Mouse (Mus musculus): ENCODE results near the gene Kcnj4.
"Not testable (repeated sequence)": the region's sequence is repeated elsewhere in the genome, so short reads cannot be mapped to it uniquely, and the experiment has no call there.

Gene Kcnj4

GRCm38 (mm10) chr15:79511553-79512320 lies 6.7 kb upstream of the Kcnj4 start:
- peak; percentile 39 to 50 for DNase-seq

- DNase-seq = no peak
Measured at GRCm38 (mm10) chr15:79510425-79510824, 5.4 kb upstream of the Kcnj4 start.

GRCm38 (mm10) chr15:79509998-79510397 lies 5.0 kb upstream of the Kcnj4 start:
- no peak for DNase-seq

GRCm38 (mm10) chr15:79507055-79507828 lies 2.2 kb upstream of the Kcnj4 start:
- no peak for DNase-seq

- DNase-seq = no peak
Measured at GRCm38 (mm10) chr15:79506460-79506859, 1.4 kb upstream of the Kcnj4 start.

GRCm38 (mm10) chr15:79505616-79506283 lies 709 bp upstream of the Kcnj4 start:
- DNase-seq = peak; percentile 54 to 62

GRCm38 (mm10) chr15:79503438-79503837 lies 1.6 kb downstream of the Kcnj4 start:
- DNase-seq = no peak

- no peak for DNase-seq
Measured at GRCm38 (mm10) chr15:79502891-79503341, 2.1 kb downstream of the Kcnj4 start.

GRCm38 (mm10) chr15:79500110-79500509 lies 4.9 kb downstream of the Kcnj4 start:
- no peak for DNase-seq

GRCm38 (mm10) chr15:79493527-79493926 lies 11.5 kb downstream of the Kcnj4 start:
- no peak for DNase-seq

GRCm38 (mm10) chr15:79489463-79489862 lies 15.6 kb downstream of the Kcnj4 start:
- DNase-seq = no peak

GRCm38 (mm10) chr15:79481181-79481688 lies 23.8 kb downstream of the Kcnj4 start:
- no peak for DNase-seq

- DNase-seq = no peak
Measured at GRCm38 (mm10) chr15:79477227-79477626, 27.8 kb downstream of the Kcnj4 start.

GRCm38 (mm10) chr15:79473638-79474355 lies 31.2 kb downstream of the Kcnj4 start:
- no peak for DNase-seq

- peak in 1 of 2 experiments; percentile 16 for DNase-seq
Measured at GRCm38 (mm10) chr15:79473042-79473441, 32.0 kb downstream of the Kcnj4 start.

- DNase-seq = no peak
Measured at GRCm38 (mm10) chr15:79471095-79471494, 33.9 kb downstream of the Kcnj4 start.

GRCm38 (mm10) chr15:79470583-79470982 lies 34.5 kb downstream of the Kcnj4 start:
- DNase-seq = no peak

- DNase-seq = no peak
Measured at GRCm38 (mm10) chr15:79469577-79469976, 35.5 kb downstream of the Kcnj4 start.

GRCm38 (mm10) chr15:79466601-79467286 lies 38.3 kb downstream of the Kcnj4 start:
- peak; percentile 80 to 84 for DNase-seq

- DNase-seq = no peak
Measured at GRCm38 (mm10) chr15:79456546-79456945, 48.5 kb downstream of the Kcnj4 start.

GRCm38 (mm10) chr15:79456104-79456503 lies 48.9 kb downstream of the Kcnj4 start:
- DNase-seq = not testable (repeated sequence)

Data from thymus, postnatal 36 days (tissue).